Mouse (Mus musculus): ENCODE data around the gene Dync2li1.

Gene Dync2li1

GRCm38 (mm10) chr17:84611500-84611899, 14.8 kb upstream of the Dync2li1 start:
- DNase-seq (ENCODE audit: low read depth), result no peak

- DNase-seq (ENCODE audit: low read depth), result no peak
These were observed 14.3 kb upstream of the Dync2li1 start for GRCm38 (mm10) chr17:84611971-84612370.

DNA sequence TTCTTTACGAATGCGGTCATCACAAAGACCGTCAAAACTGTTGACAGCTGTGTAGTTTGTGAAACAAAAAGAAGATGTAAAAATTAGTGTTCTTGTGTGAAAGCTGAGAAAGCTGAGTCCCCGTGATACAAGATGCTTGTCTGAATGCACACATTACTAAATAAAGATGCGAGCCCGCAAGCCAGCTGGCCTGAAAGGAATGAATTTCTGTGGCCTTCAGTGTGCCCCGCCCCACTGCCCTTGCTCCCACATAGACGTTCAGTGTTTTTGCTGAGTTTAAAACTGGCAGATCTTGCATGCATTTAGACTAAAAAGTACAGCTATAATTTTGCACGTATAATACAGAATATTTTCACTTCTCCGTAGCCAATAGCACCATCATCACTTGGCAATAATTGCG, 10.5 kb upstream of the Dync2li1 start:
- no peak for DNase-seq (ENCODE audit: low read depth)

GRCm38 (mm10) chr17:84616526-84617074, 9.7 kb upstream of the Dync2li1 start:
- no peak for DNase-seq (ENCODE audit: low read depth)

- DNase-seq (ENCODE audit: low read depth), result no peak
These were observed 8.3 kb upstream of the Dync2li1 start for GRCm38 (mm10) chr17:84617953-84618352.

- DNase-seq (ENCODE audit: low read depth), result no peak
These were observed 7.2 kb upstream of the Dync2li1 start for GRCm38 (mm10) chr17:84619112-84619511.

DNA sequence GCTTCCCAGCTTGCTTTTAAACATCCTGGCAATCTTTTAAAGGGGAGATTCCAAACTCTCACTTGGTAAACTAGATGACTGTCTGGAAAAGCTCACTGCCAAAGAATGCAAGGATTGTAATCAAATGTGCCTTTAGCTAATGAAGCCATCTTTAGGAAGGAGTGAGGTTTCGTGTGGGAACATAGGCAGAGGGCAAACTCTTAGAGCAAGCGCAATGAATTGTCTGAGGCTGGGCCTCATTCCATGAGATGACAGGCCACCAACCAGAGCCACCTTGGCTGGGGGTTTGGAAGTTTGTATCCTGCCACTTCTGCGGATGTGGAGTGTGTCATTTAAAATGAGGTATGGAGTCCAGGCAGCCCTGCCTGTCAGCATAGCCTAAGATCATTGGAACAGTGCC, 6.2 kb upstream of the Dync2li1 start:
- no peak for DNase-seq (ENCODE audit: low read depth)

DNA sequence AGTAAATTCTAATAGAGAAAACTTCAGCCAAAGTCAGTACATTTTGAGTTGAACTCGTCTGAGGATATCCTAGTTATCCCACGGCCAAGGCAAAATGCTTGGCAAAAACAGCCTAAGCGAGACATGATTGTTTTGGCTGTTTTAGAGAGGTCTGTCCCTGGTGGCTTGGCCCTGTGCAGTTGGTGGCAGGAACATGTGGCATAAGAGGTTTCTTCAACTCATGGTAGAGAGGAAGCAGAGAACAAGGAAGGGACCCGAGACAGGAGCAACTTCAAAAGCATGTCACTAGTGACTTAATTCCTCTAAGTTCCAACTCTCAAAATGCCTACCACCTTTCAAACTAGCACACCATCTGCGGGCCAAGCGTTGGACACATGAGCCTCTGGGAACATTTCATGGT, 5.7 kb upstream of the Dync2li1 start:
- no peak for DNase-seq (ENCODE audit: low read depth)

DNA sequence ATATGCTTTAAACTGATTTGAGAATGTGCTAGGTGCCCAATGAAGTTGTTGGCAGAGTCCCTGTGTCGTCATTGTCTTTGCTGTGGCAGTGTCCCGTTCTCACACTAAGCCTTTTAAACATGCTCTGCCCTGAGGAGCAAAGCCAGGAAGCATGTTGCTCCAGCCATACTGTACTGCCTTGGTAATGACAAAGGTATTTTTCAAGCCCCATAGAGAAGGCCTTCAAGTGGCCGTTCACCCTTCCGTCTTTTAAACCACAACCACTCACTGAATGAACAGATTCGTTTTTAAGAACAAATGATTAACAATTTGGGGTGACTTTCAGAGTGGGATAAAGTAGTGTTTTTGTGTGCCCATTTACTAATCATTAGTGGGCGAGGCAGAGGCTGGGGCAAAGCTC, 5.1 kb upstream of the Dync2li1 start:
- no peak for DNase-seq (ENCODE audit: low read depth)

DNA sequence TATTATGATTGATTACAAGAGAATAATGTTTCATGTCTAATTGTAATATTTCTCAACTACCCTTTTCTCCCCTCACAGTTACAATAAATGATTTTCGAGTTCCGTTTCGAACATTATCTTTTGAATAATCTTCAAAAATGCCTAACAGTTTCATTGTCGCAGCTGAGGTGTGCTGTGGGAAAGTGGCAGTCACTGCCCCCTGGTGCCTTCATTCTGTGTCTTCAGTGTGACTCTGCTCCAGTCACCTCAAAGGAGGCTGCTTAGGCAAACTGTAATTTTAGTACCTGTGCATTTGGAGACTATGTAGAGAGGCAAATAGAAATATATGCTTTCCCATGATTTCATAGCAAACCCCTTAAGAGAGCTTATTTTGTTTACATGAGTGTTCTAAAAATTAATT, 4.3 kb upstream of the Dync2li1 start:
- peak; percentile 18 for DNase-seq (ENCODE audit: low read depth)

DNA sequence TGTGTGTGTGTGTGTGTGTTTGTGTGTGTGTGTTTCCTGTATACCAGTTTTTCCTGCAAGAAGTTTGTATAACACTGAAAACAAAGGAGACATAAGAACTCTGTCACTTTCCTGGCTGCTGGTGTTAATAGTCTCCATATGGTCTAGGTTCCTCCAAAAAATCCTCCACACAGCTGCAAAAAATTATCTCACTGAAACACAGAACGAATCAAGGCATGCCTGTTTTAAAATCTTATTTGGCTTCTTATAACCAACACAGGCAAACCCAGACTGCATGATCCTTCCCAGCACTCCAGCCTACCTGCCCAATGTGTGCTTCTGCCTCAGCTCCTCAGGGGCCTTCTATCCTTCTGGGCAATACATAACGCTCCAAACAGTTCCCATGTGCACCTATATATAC, 3.4 kb upstream of the Dync2li1 start:
- no peak for DNase-seq (ENCODE audit: low read depth)

DNA sequence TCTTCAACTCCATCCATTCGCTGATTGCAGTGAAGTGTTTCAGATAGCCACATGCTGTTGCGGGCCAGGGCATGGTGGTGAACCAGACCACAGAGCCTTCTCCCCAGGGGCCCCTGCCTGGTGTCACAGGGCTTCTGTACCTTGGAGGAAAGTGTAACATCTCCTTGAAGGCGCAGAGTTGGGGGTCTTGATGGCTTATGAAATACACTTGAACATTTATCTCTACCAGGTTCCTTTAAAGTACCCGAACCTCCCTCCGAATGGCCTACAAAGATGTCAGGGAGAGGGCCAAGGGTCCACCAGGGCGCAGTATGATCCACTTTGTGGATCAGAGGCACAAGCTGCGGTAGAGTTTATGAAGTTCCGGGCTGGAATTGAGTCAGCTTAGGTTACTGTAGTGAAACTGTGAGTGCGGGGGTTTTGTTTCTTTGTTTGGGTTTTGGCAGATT, 585 bp downstream of the Dync2li1 start:
- peak; percentile 20 for DNase-seq (ENCODE audit: low read depth)

DNA sequence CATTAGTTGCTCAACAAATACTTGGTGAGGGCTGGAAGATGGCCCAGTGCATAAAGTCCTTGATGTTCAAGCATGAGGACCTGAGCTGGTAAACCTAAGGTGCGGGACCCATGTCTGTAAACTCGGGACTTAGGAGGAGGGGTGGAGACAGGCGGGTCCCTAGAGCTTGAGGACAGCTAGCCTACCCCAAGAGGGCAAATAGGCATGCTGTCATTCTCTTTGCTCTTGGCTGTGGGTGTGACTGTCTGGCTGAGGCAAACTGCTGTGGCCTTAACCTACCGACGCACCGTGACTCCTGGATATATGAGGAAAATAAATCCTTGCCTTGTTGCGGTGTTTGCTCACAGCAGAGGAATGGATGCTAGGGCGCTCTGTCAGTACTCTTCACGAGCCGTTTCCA, 1.4 kb downstream of the Dync2li1 start:
- no peak for DNase-seq (ENCODE audit: low read depth)

DNA sequence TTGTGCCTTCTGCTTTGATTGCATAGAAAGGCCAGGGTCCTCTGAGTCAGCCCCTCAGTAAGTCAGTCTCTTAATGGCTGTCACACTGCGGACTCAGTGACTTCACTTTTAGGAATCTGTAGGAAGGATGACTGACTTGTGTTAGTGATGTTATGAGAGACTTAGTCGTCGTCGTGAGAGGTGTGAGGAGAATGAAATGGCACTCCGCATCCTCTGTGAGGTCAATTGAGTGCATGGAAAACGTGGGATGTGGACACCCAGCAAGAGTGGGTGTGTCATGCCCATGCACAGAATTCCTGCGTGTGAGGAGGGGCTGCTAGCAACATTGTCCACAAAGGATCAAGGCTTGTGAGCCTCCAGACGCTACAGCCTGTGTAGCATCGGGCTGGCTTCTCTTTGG, 2.3 kb downstream of the Dync2li1 start:
- DNase-seq (ENCODE audit: low read depth), result no peak

DNA sequence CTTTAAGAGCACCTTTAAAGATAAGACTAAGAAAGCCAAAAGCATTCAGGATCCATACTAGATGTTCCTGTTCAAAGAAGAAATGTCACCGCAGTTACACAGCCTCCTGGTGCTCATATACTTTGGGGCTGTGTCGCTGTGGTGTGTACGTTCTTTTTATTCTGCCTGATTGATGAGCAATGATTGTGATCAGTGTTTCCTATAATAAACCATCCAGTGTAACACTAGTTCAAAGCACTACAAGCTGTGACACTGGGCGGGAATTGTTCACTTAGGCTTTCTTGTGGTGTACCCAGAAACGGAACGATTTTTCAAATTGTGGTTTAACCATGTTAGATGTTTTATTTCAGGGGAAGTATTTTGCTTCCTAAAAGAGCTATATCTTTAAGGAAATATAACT, 5.5 kb downstream of the Dync2li1 start:
- no peak for DNase-seq (ENCODE audit: low read depth)

DNA sequence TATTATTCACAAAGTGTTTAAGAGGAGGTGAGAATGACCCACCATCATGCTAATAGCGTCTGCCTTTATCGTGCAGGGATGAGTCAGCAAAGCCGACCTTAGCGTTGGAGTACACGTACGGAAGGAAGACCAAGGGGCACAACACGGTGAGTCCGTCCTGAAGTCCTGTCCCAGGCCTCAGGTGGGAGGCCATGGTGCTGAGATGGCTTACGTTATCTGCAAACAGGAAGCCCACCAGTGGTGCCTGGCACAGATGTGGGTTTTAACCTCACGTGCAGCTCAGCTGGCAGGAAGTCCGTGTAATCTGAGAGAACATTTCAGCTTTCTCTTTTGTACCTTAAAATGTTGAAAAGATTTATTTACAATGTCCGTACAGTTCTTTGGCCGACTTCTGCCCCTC, 7.1 kb downstream of the Dync2li1 start:
- DNase-seq (ENCODE audit: low read depth), result peak; percentile 59

DNA sequence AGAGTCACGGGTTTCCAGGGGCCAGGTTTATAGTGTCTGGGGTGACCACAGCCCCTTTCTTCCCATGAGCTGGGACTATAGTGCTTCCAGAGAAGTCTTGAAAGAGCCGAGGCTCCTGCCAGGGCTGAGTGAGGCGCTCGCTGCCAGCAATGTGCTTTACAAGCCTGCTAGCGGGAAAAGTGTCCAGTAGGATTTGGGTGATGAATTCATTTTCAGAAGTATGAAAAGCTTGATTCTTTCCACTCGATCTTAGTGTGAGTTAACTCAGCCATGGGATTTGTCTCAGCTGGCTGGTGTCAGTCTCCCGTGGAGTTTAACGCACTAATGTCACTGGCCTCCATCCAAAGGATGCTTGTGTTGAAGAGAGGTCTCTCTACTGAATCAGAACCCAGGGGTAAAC, 10.0 kb downstream of the Dync2li1 start:
- no peak for DNase-seq (ENCODE audit: low read depth)

DNA sequence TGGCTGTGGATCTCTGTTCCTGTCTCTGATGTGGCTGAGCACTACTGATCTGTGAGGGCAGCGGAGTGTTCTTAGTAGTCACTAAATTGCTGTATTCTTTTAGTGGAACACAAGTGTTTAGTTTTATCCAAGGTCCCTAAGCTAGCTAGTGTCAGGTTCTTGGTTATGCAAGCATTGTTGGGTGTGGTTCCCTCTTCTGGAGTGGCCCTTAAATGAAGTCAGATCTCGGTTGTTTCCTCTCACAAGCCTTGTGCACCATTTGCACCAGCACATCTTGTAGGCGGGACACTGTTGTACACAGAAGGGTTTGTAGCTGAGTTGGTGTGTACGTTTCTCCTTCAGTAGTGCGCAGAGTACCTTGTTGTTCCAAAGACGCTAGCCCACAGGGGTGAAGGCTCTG, 11.7 kb downstream of the Dync2li1 start:
- DNase-seq (ENCODE audit: low read depth), result no peak

DNA sequence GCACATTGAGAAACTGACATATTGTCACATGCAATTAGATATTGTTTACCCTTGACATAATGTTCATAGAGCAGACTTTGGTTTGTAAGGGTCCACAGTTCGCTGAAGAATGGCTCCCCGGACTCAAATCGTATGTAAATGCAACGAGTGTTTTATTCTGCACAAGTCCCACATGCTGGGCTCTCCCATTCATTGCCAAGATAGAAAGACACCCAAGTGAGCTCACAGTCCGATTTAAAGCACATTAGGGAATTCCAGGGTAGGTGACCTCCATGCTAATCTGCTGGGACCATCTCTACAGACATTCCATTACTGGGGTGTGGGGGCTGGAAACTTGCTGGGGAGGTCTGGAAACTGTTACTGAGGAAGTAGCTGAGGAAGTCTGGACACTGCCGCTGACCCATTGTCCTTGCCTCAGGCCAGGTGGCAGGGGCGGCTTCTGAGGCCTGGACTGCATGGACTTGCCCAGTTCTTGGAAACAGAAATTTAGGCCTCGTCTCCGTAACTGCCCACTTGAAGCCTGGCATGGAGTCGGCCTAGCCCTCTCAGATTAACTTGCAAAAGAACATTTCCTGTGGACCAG, 13.6 kb downstream of the Dync2li1 start:
- DNase-seq (ENCODE audit: low read depth), result no peak

DNA sequence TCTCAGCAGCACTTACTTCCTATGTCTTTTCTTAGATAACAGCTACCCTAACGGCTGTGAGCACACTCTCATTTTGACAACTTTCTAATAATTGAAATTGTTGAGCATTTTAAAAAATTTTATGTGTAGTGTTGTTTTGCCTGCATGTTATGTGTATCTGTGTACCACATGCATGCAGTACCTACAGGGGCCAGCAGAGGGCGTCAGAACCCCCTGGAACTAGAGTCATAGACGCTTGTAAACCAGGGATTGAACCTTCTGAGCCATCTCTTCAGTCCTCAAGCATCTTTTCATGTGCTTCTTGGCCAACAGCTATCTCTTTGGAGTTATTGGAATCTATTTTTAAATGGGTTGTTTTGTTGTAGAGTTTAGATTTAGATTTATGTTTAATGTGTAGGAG, 15.6 kb downstream of the Dync2li1 start:
- DNase-seq (ENCODE audit: low read depth), result peak; percentile 64

DNA sequence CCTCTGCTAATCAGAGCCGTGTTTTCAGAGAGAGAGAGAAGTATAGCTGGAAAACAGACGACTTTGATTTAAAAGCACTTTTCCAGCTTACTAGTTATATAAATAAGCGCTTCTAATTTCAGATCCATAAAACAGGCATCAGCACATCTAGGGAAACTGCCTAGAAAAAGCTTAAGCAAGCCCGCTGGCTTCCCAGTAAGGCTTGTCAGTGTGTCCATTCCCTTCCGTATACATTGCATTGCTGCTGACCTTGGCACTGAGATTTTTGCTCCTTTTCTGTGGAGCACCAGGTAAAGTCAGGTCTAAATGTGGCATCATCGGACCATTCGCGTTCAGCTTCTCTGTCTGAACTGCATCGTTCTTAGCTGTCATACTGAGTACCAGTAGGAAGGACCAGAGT, 16.0 kb downstream of the Dync2li1 start:
- no peak for DNase-seq (ENCODE audit: low read depth)

- no peak for DNase-seq (ENCODE audit: low read depth)
These were observed 18.2 kb downstream of the Dync2li1 start for GRCm38 (mm10) chr17:84644292-84645050.

DNA sequence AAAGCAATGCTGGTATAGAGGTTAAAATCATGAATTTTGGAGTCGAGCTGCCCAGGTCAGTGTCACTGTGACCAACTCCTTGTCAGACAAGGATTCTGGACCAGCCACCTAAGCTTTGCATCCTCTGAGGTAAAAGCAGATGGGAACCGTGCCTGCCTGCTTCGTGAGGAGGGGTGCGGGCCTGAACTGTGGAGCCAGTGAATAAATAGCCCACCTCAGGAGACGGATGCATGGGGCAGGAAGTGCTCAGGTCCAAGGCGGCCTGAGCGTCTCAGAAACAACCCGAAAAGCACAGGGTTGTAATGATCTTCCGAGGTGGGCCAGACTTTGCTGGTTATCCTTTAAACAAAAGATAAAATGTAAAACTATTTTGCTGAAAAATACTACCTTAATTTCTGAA, 18.8 kb downstream of the Dync2li1 start:
- no peak for DNase-seq (ENCODE audit: low read depth)

DNA sequence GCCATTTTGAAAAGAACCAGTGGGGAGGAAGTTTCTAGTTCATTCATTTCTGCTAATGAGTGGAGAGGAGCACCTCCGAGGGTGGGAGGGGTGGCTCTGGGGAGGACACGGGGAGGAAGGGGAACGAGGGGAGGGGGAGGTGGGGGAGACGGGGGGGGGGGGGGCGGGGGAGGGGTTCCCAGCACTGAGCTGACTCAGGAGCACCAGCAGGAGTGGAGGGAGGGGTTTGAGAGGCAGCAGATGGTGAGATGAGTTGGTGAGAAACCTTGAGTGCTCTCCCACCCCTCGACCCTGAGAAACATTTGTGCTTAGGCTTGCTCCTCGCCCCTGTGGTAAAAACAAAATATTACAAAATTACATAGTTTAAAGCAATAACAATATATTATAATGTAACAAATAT, 19.6 kb downstream of the Dync2li1 start:
- no peak for DNase-seq (ENCODE audit: low read depth)
